Mouse (Mus musculus): Measurements from ENCODE around the gene Cluh. TPM values are rescaled to one million over a fixed set of nuclear protein-coding genes. Genes with fewer than 3 reads are reported as not detected.

Cluh gene
- total RNA-seq, 1 experiment from 2014 or later: 12.2 TPM

DNA sequence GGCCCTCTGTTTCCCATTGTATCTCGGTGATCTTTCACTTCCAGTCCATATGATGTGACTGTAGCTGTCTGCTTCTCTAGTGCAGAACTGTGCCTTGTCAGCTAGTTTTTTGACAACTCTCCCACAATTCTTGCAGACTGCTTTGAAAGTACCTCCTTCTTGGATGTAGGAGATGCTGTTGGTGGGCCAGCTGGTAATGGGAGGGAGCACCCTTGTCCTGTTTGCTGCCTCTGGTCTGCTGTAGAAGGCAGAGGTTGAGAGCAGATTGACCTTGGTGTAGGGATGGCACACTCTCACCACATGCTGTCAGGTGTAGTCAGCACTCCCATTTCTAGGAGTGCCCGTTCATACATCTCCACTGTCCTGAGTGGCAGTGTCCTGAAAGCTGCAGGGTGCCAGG, 19.7 kb downstream of the Cluh start:
- no peak for ATAC-seq (ENCODE audit: extremely low read depth, insufficient number of reproducible peaks, low FRiP score, poor library complexity, severe bottlenecking)

DNA sequence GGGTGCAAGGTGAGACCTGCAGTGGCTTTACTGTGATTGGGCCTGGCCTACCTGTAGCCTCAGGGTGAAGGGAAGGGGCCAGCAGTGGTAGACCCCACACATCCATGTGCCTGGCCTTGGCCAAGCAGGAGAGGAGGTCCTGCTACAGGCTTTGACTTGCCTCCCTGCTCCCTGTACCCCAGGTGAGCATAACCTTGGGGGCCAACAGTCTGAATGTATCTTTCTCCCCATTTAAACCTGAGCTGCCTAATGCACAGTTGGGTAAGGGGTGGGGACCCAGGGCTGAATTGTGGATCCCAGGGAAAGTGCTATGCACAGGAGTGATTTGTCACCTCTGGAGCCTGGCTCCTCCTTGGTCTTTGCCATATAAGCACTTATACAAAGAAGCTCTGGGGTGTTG, 20.9 kb downstream of the Cluh start:
- ATAC-seq (ENCODE audit: extremely low read depth, insufficient number of reproducible peaks, low FRiP score, poor library complexity, severe bottlenecking): no peak

DNA sequence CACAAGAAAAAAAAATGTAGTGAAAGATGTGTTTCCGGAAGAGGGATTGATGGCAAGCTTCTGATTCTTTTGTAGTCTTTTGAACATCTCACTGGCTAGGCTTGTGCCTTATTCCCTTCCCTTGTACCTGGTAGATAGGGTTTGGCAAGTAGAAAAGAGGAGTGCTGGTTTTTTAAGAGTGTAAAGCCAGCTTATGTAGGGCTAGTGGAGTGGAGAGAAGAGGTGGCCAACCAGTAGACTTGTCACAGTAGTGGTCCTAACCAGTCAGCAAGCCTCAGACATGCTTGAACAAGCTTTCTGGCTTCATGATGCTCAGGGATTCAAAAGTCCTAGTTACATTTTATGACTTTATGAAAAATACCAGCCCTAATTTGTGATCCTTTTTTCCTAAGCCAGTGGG, 21.7 kb downstream of the Cluh start:
- ATAC-seq (ENCODE audit: extremely low read depth, insufficient number of reproducible peaks, low FRiP score, poor library complexity, severe bottlenecking): no peak

DNA sequence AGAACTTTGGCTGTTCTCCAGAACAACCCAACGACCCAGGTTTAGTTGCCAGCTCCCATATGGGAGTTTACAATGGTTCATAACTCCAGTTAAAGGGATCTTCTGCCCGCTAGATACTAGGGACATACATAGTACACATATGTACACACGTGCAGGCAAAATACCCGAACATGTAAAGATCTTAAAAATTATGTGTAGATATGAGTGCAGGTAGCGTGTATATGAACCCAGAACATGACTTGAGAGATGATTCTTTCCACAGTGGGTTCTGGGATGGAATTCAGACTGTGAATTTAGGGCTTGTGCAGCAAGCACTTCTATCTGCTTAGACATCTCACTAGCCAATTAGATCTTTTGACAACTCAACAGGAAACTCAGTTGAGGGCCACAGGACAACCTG, 22.5 kb downstream of the Cluh start:
- ATAC-seq (ENCODE audit: extremely low read depth, insufficient number of reproducible peaks, low FRiP score, poor library complexity, severe bottlenecking): no peak

DNA sequence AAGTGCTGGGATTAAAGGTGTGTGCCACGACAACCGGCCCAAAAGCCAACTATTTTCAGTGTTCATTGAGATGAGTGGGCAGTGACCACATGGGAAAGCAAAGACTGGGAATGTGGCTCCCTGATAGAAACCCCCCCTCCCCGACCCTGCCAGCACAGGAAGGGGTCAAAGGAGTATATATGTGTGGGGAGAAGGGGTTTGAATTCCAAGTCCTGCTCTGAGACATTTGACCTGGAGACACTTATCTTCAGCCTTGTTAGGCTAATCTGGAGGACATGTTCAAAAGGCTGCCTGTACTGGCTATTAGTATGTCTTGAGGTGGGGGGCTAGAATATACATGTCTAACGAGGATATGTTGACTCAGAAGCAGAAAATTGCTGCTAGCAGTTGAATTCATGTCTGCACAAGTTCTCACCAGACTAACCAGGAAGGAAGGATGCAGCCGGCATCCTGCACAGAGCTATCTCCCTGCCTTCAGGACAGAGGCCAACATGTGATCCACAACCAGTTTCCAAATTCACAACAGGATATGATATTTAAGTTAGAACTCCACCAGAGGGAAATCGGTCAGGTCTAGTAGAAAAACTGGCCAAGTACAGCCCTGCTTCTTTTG, 23.7 kb downstream of the Cluh start:
- no peak for ATAC-seq (ENCODE audit: extremely low read depth, insufficient number of reproducible peaks, low FRiP score, poor library complexity, severe bottlenecking)

DNA sequence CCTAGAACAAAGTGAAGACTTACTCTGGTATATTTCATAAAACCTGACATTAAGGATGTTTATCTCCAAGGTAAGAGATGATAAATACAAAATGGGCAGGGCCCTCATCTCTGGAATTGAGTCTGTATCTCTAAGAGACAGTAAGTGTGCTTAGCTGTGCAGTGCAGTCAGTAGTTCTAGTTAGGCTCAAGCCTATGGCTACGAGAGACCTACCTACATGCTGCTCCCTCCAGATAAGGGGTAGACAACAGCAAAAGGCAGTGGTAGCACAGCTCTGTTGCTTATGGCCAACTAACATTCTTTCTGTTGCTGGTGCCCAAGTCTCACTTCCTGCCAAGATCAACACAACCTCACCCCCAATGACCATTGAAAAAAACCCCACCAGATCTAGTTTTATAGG, 24.3 kb downstream of the Cluh start:
- ATAC-seq (ENCODE audit: extremely low read depth, insufficient number of reproducible peaks, low FRiP score, poor library complexity, severe bottlenecking): no peak

DNA sequence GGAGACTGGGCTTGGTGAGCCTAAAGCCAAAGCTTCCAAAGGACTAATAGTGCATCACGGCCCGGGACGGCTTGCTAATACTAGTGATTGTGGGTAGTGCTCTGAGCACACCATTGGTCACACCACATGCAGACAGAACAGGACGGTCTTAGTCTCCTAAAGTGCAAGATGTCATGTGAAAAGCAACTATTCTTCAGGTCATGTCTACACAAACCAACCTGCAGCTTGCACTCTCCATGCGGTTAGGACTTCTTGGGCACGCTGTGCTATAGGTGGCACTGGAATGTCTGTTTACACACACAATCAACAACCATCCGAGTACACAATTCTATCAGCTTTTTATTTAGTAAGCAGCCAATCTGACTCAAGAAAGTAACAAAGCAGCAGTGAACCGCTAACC, 25.4 kb downstream of the Cluh start:
- no peak for ATAC-seq (ENCODE audit: extremely low read depth, insufficient number of reproducible peaks, low FRiP score, poor library complexity, severe bottlenecking)

DNA sequence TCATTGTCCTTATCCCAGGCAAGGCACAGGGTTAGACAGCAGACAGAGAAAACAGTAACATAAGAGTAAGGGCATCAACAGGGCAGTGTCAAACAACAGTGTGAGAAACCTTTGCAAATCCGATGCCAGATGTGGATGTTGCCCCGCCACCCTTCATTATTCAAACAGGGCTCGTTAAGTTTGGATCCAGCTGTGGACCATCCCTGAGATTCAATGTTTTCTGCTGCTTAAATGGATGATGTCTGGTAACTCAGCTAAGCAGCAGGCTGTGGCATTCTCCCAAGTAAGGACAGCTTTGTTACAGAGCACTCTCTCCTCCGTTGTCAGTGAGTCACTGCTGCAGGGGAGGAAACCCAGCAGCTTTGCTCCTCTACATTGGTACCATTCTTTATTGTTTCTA, 25.9 kb downstream of the Cluh start:
- ATAC-seq (ENCODE audit: extremely low read depth, insufficient number of reproducible peaks, low FRiP score, poor library complexity, severe bottlenecking): no peak

DNA sequence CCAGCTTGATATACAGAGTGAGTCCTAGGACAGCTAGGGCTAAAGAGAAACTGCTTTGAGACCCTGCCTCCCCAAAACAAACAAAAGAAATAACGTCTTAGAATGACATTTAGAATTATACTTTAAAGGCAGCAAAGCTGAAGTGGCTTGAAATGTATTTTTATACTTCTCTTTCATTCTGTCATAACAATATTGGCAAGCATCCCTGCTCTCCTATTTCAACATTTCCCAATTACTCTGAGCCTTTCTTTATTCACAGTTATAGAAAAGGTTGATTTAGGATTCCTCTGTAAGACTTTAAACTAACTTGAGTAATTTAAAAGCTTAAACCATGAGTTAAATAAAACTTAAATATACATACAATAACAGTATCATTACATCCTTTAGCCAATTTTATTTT, 42.9 kb downstream of the Cluh start:
- no peak for ATAC-seq (ENCODE audit: extremely low read depth, insufficient number of reproducible peaks, low FRiP score, poor library complexity, severe bottlenecking)

DNA sequence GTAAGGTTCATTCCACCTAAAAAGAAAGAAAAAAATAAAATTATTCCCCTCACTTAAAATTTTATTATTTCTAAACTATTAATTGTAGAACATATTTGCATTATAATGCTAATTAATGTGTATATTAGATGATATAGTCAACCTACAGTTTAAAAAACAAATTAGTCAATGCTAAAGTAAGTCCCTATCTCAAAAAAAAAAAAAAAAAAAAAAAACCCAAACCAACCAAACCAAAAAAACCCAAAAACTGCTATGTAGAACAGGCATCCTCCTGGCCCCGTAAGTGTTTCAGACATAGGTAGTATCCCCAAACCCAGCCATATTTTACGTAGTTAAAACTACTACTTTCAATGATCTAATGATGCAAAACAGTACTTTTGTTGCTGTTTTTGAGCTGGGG, 50.2 kb downstream of the Cluh start:
- no peak for ATAC-seq (ENCODE audit: extremely low read depth, insufficient number of reproducible peaks, low FRiP score, poor library complexity, severe bottlenecking)

DNA sequence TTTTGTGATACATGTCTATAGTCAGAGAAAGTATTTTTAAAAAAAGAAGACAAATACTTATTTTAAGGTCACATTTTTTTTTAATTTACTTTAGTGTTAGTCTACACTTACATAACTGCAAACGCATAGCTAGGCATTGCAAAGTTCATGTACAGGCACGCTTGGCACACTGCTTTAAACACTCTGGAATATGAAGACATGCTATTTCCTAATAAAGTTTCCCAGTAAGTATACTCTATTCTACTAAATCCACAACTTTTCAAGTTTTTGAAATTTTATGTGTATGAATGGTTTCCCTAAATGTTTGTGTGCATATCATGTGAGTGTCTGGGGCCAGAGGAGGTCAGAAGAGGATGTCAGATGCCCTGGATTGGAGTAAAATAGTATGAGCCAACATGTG, 54.8 kb downstream of the Cluh start:
- ATAC-seq (ENCODE audit: extremely low read depth, insufficient number of reproducible peaks, low FRiP score, poor library complexity, severe bottlenecking): no peak

DNA sequence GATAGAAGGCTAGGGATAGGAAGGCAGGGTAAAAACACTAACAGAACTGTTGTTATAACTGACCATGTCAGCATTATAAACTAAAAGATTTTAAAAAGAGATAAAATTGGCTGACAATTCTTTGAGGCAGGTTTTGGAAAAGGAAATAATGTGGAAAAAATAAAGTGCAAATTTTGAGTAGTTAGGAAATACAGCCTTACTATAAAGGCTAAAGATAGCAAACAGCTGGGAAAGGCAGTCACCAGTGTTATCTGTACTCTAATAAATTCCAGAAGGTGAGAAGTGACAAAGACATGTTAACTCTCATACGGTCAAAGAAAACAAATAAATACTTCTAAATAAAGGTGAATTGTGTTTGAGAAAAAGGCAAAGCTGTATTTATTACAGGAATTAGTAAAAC, 59.5 kb downstream of the Cluh start:
- ATAC-seq (ENCODE audit: extremely low read depth, insufficient number of reproducible peaks, low FRiP score, poor library complexity, severe bottlenecking): no peak

DNA sequence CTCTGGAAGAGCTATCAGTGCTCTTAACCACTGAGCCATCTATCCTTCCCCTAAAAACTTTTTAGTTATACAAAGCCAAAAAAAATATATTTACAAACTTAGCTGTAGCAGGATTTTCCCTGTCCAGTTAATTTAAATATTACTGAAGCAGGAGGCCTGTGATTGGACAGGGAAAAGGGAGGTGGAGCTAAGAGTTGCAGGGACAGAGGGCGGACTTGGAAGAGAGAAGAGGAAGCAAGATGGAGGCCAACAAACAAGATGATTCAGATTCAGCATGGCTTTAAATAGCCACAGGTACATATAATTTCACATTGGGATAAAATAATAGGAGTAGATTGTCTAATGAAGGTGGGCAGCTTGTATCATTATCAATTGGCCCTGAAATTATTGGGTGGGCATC, 61.4 kb downstream of the Cluh start:
- no peak for ATAC-seq (ENCODE audit: extremely low read depth, insufficient number of reproducible peaks, low FRiP score, poor library complexity, severe bottlenecking)

DNA sequence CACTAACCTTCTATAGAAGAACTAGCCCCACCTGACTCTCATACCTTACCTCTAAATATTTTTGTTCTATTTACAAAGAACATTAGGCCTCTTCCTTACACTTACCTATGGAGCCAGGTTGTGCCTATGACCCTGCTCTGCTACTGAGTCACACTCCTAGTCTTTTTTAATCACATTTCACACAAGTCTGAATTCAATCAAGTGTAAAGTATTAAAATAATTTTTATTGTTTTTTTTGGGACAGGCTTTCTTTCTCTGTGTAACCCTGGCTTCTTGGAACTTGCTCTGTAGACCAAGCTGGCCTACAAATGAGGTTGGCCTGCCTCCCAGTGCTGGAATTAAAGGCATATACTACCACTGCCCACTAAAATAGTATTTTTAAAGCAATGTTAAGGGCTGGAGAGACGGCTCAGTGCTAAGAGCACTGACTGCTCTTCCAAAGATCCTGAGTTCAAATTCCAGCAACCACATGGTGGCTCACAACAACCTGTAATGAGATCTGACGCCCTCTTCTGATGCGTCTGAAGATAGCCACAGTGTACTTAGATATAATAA, 66.8 kb downstream of the Cluh start:
- no peak for ATAC-seq (ENCODE audit: extremely low read depth, insufficient number of reproducible peaks, low FRiP score, poor library complexity, severe bottlenecking)

Other genes starting within 250 kb of the Cluh start
- gene Rap1gap2, start 38.6 kb upstream of the Cluh start, total RNA-seq (2017): 34.8 and 39.7 TPM in 2 replicates
- not detected in 2 replicates for gene Ccdc92b, start 29.9 kb upstream of the Cluh start, total RNA-seq (2017)
- 105 and 112 TPM in 2 replicates for gene Pafah1b1, start 75.2 kb downstream of the Cluh start, total RNA-seq (2017)
- 22.6 and 37.8 TPM in 2 replicates for gene Mettl16, start 121.3 kb downstream of the Cluh start, total RNA-seq (2017)
- 19.8 and 32.4 TPM in 2 replicates for gene Mnt, start 181.4 kb downstream of the Cluh start, total RNA-seq (2017)
- gene Sgsm2, start 247.6 kb downstream of the Cluh start, total RNA-seq (2017): 2.9 and 3.4 TPM in 2 replicates
- gene Tsr1, start 248.6 kb downstream of the Cluh start, total RNA-seq (2017): 33.3 and 38.4 TPM in 2 replicates